Mouse (Mus musculus): ENCODE data around the gene 3110082J24Rik. TPM values are rescaled to one million over a fixed set of nuclear protein-coding genes. Genes with fewer than 3 reads are reported as not detected.

3110082J24Rik gene
- polyA plus RNA-seq, 1 experiment from 2014 or later, result 0.62 TPM

DNA sequence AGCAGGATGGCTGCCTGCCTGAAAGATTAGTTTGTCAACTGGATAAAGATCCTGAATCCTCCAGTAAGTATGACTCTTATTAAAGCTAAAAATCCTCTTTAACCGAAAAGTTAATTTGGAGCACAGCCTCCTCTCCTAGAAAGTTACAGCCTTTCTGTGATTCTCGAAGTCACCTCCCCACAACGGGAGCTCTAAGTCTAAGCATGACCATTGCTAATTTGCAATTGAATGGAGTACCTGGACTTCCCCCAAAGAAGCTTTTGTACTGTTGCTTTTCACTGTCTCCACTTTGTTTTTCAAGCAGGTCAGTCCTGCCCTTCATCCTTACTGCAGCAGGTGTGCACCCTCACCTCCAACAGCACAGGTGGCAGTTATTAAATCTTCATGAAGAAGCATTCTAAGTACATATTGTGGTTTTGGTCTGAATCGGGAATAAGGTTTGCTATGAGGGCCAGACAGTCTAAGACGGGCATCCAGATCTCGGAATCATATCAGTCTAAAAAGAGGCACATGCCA lies 47.6 kb downstream of the 3110082J24Rik start:
- 79% methylated on average over 6 of the region's 6 CpGs for WGBS
- Histone ChIP-seq H3K4me2 (ENCODE audit: low read depth, low read length) (no peak overlapping the region), H3K9me3 (replicated peaks; ENCODE audit: control insufficient read depth, low read length) (no peaks in the 10 kb centered on the region), H3K36me3 (replicated peaks; ENCODE audit: control insufficient read depth, insufficient read depth, low read depth, low read length) (peaks cover 3% of the 10 kb centered on the region), H3K27me3 (ENCODE audit: control insufficient read depth, insufficient read depth, low read length) (no peaks in the 10 kb centered on the region), H3K27ac (replicated peaks; ENCODE audit: low read depth, low read length) (no peak overlapping the region), H3K4me3 (ENCODE audit: low read depth, low read length) (no peak overlapping the region), H3K9ac (replicated peaks; ENCODE audit: low read length) (no peak overlapping the region), H3K4me1 (ENCODE audit: control insufficient read depth, insufficient read depth, low read length) (no peaks in the 10 kb centered on the region)
- DNase-seq (ENCODE audit: low spot score), result no peak
- no peak for ATAC-seq (replicated peaks; ENCODE audit: insufficient number of reproducible peaks, low FRiP score, low TSS enrichment, low read depth)

Other genes starting within 250 kb of the 3110082J24Rik start
- gene Il6, start 93.0 kb downstream of the 3110082J24Rik start, polyA plus RNA-seq (2014; fragmentation: Nextera tagmentation; extraction: Ambion mirVana), result not detected in 2 replicates
- 409 and 418 TPM in 2 replicates for gene Tyms, start 32.5 kb downstream of the 3110082J24Rik start, polyA plus RNA-seq (2014; fragmentation: Nextera tagmentation; extraction: Ambion mirVana)
- gene Garem2, start 925 bp downstream of the 3110082J24Rik start, polyA plus RNA-seq (2014; fragmentation: Nextera tagmentation; extraction: Ambion mirVana), result 3.1 TPM in 2 replicates
- 101 and 102 TPM in 2 replicates for gene Hadha, start 49.1 kb upstream of the 3110082J24Rik start, polyA plus RNA-seq (2014; fragmentation: Nextera tagmentation; extraction: Ambion mirVana)
- 133 and 139 TPM in 2 replicates for gene Hadhb, start 49.2 kb upstream of the 3110082J24Rik start, polyA plus RNA-seq (2014; fragmentation: Nextera tagmentation; extraction: Ambion mirVana)
- not detected in 2 replicates for gene Adgrf3, start 99.6 kb upstream of the 3110082J24Rik start, polyA plus RNA-seq (2014; fragmentation: Nextera tagmentation; extraction: Ambion mirVana)
- gene Selenoi, start 126.5 kb upstream of the 3110082J24Rik start, polyA plus RNA-seq (2014; fragmentation: Nextera tagmentation; extraction: Ambion mirVana), result 18.7 and 19.9 TPM in 2 replicates
- 0.20 and 0.21 TPM in 2 replicates for gene Drc1, start 175.3 kb upstream of the 3110082J24Rik start, polyA plus RNA-seq (2014; fragmentation: Nextera tagmentation; extraction: Ambion mirVana)